Mouse (Mus musculus) midbrain, embryonic 15.5 days (tissue): Measurements from ENCODE around the gene Map4. TPM values are rescaled to one million over a fixed set of nuclear protein-coding genes. Genes with fewer than 3 reads are reported as not detected.

Experiments
- ATAC-seq: fragments of 200-750 bp; cut with Nextera tagmentation; replicated peaks from 2 replicates; pipeline ENCODE4 v1.8.0; 2017; ENCODE audit warnings: moderate TSS enrichment
- H3K27ac ChIP-seq: fragments of 300-500 bp; sonication (generic); 2 replicates; pipeline ENCODE4 v1.5.1; 2015; ENCODE audit warnings: mild to moderate bottlenecking, inconsistent platforms
- H3K27me3 ChIP-seq: fragments of 300-500 bp; sonication (generic); replicated peaks from 2 replicates; pipeline ENCODE4 v1.6.1; 2015; ENCODE audit warnings: inconsistent platforms
- H3K36me3 ChIP-seq: fragments of 300-500 bp; sonication (generic); replicated peaks from 2 replicates; pipeline ENCODE4 v1.6.1; 2015; ENCODE audit warnings: inconsistent platforms
- H3K4me1 ChIP-seq: fragments of 300-500 bp; sonication (generic); 2 replicates; pipeline ENCODE4 v1.6.1; 2015; ENCODE audit warnings: inconsistent platforms
- H3K4me2 ChIP-seq: fragments of 300-500 bp; sonication (generic); 2 replicates; pipeline ENCODE4 v1.6.1; 2015; ENCODE audit warnings: inconsistent platforms, mild to moderate bottlenecking, moderate library complexity
- H3K4me3 ChIP-seq: fragments of 300-500 bp; sonication (generic); 2 replicates; pipeline ENCODE4 v1.5.1; 2015; ENCODE audit warnings: mild to moderate bottlenecking, inconsistent platforms
- H3K9ac ChIP-seq: fragments of 300-500 bp; sonication (generic); 2 replicates; pipeline ENCODE4 v1.6.1; 2015; ENCODE audit warnings: mild to moderate bottlenecking, inconsistent platforms
- H3K9me3 ChIP-seq: fragments of 300-500 bp; sonication (generic); 2 replicates; pipeline ENCODE4 v1.6.1; 2016; ENCODE audit warnings: inconsistent platforms
- WGBS: fragments of 180-500 bp; shearing (Covaris S2); methylation state at CpG from one replicate; pipeline ENCODE4 v1.1.7; 2015; ENCODE audit warnings: mixed read lengths; 5-methylcytosine and 5-hydroxymethylcytosine counted together
- polyA plus RNA-seq: library from polyadenylated mRNA; unstranded; fragments of >200 nt; fragmentation: Nextera tagmentation; extraction: Ambion mirVana; gene quantifications from 2 replicates; pipeline ENCODE4 v1.2.1, GENCODE M21; 2015

Gene Map4
- polyA plus RNA-seq, 1 experiment from 2014 or later, result 181 TPM

- no peak for ATAC-seq
- WGBS, result 90% methylated on average over 4 of the region's 4 CpGs
- Histone ChIP-seq H3K27me3 (no peaks in the 10 kb centered on the region), H3K36me3 (peaks cover 13% of the 10 kb centered on the region; the same call in 1 of the 2 replicates), H3K9ac (no peak overlapping the region), H3K4me1 (no peaks in the 10 kb centered on the region), H3K9me3 (no peaks in the 10 kb centered on the region), H3K4me3 (no peak overlapping the region), H3K27ac (no peak overlapping the region), H3K4me2 (no peak overlapping the region)
Observed at GRCm38 (mm10) chr9:110035091-110035490, 103.8 kb downstream of the Map4 start.

GRCm38 (mm10) chr9:110037895-110038294, 106.6 kb downstream of the Map4 start:
- Histone ChIP-seq H3K36me3 (peaks cover 13% of the 10 kb centered on the region; the same call in 1 of the 2 replicates), H3K4me1 (no peaks in the 10 kb centered on the region), H3K4me2 (no peak overlapping the region), H3K27me3 (no peaks in the 10 kb centered on the region), H3K9me3 (no peaks in the 10 kb centered on the region), H3K4me3 (no peak overlapping the region), H3K9ac (no peak overlapping the region), H3K27ac (no peak overlapping the region)
- WGBS, result 88% methylated on average over 8 of the region's 8 CpGs
- ATAC-seq, result no peak

- no peak for ATAC-seq
- no peaks in the 10 kb centered on the region for H3K4me1 ChIP-seq
- no peaks in the 10 kb centered on the region for H3K9me3 ChIP-seq
- no peak overlapping the region for H3K4me2 ChIP-seq
- WGBS, result 97% methylated on average over 2 of the region's 2 CpGs
- peaks cover 13% of the 10 kb centered on the region; the same call in 1 of the 2 replicates for H3K36me3 ChIP-seq
- H3K4me3 ChIP-seq, result no peak overlapping the region
- no peaks in the 10 kb centered on the region for H3K27me3 ChIP-seq
- no peak overlapping the region for H3K9ac ChIP-seq
- H3K27ac ChIP-seq, result no peak overlapping the region
Observed at GRCm38 (mm10) chr9:110038485-110038884, 107.2 kb downstream of the Map4 start.

- Histone ChIP-seq H3K27ac (no peak overlapping the region), H3K4me2 (no peak overlapping the region), H3K4me3 (no peak overlapping the region), H3K27me3 (no peaks in the 10 kb centered on the region), H3K4me1 (no peaks in the 10 kb centered on the region), H3K9ac (no peak overlapping the region), H3K9me3 (no peaks in the 10 kb centered on the region), H3K36me3 (no peaks in the 10 kb centered on the region)
- ATAC-seq, result no peak
- WGBS, result 96% methylated on average over 4 of the region's 4 CpGs
Observed at GRCm38 (mm10) chr9:110044373-110044772, 113.1 kb downstream of the Map4 start.

GRCm38 (mm10) chr9:110045763-110046377, 114.6 kb downstream of the Map4 start:
- Histone ChIP-seq H3K27ac (no peak overlapping the region), H3K36me3 (no peaks in the 10 kb centered on the region), H3K9me3 (no peaks in the 10 kb centered on the region), H3K4me3 (no peak overlapping the region), H3K27me3 (no peaks in the 10 kb centered on the region), H3K4me1 (no peaks in the 10 kb centered on the region; the same call in 1 of the 2 replicates), H3K4me2 (no peak overlapping the region), H3K9ac (no peak overlapping the region)
- no peak for ATAC-seq

GRCm38 (mm10) chr9:110047260-110047659, 116.0 kb downstream of the Map4 start:
- no peak overlapping the region for H3K9ac ChIP-seq
- H3K27ac ChIP-seq, result no peak overlapping the region
- ATAC-seq, result no peak
- H3K4me3 ChIP-seq, result no peak overlapping the region
- no peaks in the 10 kb centered on the region for H3K36me3 ChIP-seq
- no peaks in the 10 kb centered on the region for H3K9me3 ChIP-seq
- no peaks in the 10 kb centered on the region for H3K27me3 ChIP-seq
- H3K4me1 ChIP-seq, result peaks cover 10% of the 10 kb centered on the region
- H3K4me2 ChIP-seq, result no peak overlapping the region

- H3K4me2 ChIP-seq, result no peak overlapping the region
- ATAC-seq, result no peak
- no peak overlapping the region for H3K9ac ChIP-seq
- H3K27me3 ChIP-seq, result no peaks in the 10 kb centered on the region
- no peak overlapping the region for H3K27ac ChIP-seq
- no peaks in the 10 kb centered on the region for H3K9me3 ChIP-seq
- no peak overlapping the region for H3K4me3 ChIP-seq
- WGBS, result 8% methylated on average over 3 of the region's 3 CpGs
- peaks cover 16% of the 10 kb centered on the region for H3K4me1 ChIP-seq
- no peaks in the 10 kb centered on the region for H3K36me3 ChIP-seq
Observed at GRCm38 (mm10) chr9:110047857-110048256, 116.6 kb downstream of the Map4 start.

- peak overlapping the region; percentile 55 for H3K4me2 ChIP-seq
- no peaks in the 10 kb centered on the region for H3K27me3 ChIP-seq
- no peaks in the 10 kb centered on the region for H3K9me3 ChIP-seq
- no peak for ATAC-seq
- H3K27ac ChIP-seq, result peak overlapping the region; percentile 56
- peak overlapping the region; percentile 46; the same call in 1 of the 2 replicates for H3K9ac ChIP-seq
- H3K36me3 ChIP-seq, result no peaks in the 10 kb centered on the region
- peaks cover 41% of the 10 kb centered on the region for H3K4me1 ChIP-seq
- no peak overlapping the region for H3K4me3 ChIP-seq
Observed at GRCm38 (mm10) chr9:110051184-110051583, 119.9 kb downstream of the Map4 start.

- peak overlapping the region; percentile 42 for H3K4me3 ChIP-seq
- H3K27ac ChIP-seq, result peak overlapping the region; percentile 91
- no peaks in the 10 kb centered on the region for H3K27me3 ChIP-seq
- ATAC-seq, result peak; percentile 58
- H3K36me3 ChIP-seq, result no peaks in the 10 kb centered on the region
- H3K9me3 ChIP-seq, result no peaks in the 10 kb centered on the region
- H3K4me1 ChIP-seq, result peaks cover 44% of the 10 kb centered on the region
- peak overlapping the region; percentile 55 for H3K4me2 ChIP-seq
- 9% methylated on average over 23 of the region's 23 CpGs for WGBS
- peak overlapping the region; percentile 46 for H3K9ac ChIP-seq
Observed at GRCm38 (mm10) chr9:110051869-110052661, 120.8 kb downstream of the Map4 start.

GRCm38 (mm10) chr9:110052951-110053304, 121.7 kb downstream of the Map4 start:
- Histone ChIP-seq H3K27ac (peak overlapping the region; percentile 91), H3K9me3 (no peaks in the 10 kb centered on the region), H3K4me1 (peaks cover 51% of the 10 kb centered on the region), H3K9ac (peak overlapping the region; percentile 46), H3K36me3 (no peaks in the 10 kb centered on the region), H3K27me3 (no peaks in the 10 kb centered on the region), H3K4me3 (peak overlapping the region; percentile 42), H3K4me2 (peak overlapping the region; percentile 55)
- peak; percentile 24 for ATAC-seq
- 44% methylated on average over 4 of the region's 4 CpGs for WGBS

- Histone ChIP-seq H3K9me3 (no peaks in the 10 kb centered on the region), H3K27ac (peak overlapping the region; percentile 91), H3K4me1 (peaks cover 51% of the 10 kb centered on the region), H3K36me3 (no peaks in the 10 kb centered on the region), H3K9ac (peak overlapping the region; percentile 46), H3K27me3 (no peaks in the 10 kb centered on the region), H3K4me3 (peak overlapping the region; percentile 42), H3K4me2 (peak overlapping the region; percentile 55)
- peak; percentile 77 for ATAC-seq
- 15% methylated on average over 8 of the region's 8 CpGs for WGBS
Observed at GRCm38 (mm10) chr9:110053305-110054079, 122.2 kb downstream of the Map4 start.

- Histone ChIP-seq H3K4me1 (peaks cover 54% of the 10 kb centered on the region), H3K4me3 (peak overlapping the region; percentile 42), H3K27me3 (no peaks in the 10 kb centered on the region), H3K27ac (peak overlapping the region; percentile 91), H3K9ac (peak overlapping the region; percentile 46), H3K36me3 (no peaks in the 10 kb centered on the region), H3K9me3 (no peaks in the 10 kb centered on the region), H3K4me2 (peak overlapping the region; percentile 55)
- WGBS, result 4% methylated on average over 2 of the region's 2 CpGs
- peak; percentile 46 for ATAC-seq
Observed at GRCm38 (mm10) chr9:110054080-110054421, 122.8 kb downstream of the Map4 start.
